In genomic region chr19:53394956-53395355, GRCm38 (mm10) we compare ENCODE assay signal across 29 mouse cellular contexts. TPM values are rescaled to one million over a fixed set of nuclear protein-coding genes. Genes with fewer than 3 reads are reported as not detected.
"Had no signal": no experiment of that assay in that cellular context is flagged by ENCODE, and none has a peak within 500 bp of the region (broad histone marks: within the 10 kb centered on the region; RNA-seq: fewer than 3 reads in every experiment).

No protein-coding gene starts in this region.

RNA-seq across cellular contexts. Expression of gene Gm10197, which starts 23.4 kb away (rescaled TPM):
- total RNA-seq: gastrocnemius, adult 2 months; gastrocnemius, postnatal 10 days; gastrocnemius, postnatal 25 days; gastrocnemius, postnatal 4 days; granulocyte monocyte progenitor cell, adult 5-6 weeks; heart, adult 2 months; heart, postnatal 10 days; heart, postnatal 25 days; heart, postnatal 4 days; layer of hippocampus, adult 2 months; layer of hippocampus, postnatal 10 days; layer of hippocampus, postnatal 25 days; left cerebral cortex, adult 2 months; left cerebral cortex, postnatal 14 days; left cerebral cortex, postnatal 36 days had no signal
- polyA plus RNA-seq: heart, adult 2 months; heart, embryonic 12.5 days; heart, embryonic 14.5 days; hindbrain, embryonic 10.5 days; hindbrain, embryonic 12.5 days; hindbrain, embryonic 14.5 days; hindbrain, embryonic 16.5 days; inflammation-experienced regulatory T-cells, adult 6 months; intestine, postnatal 0 days; kidney, embryonic 16.5 days; limb, embryonic 12.5 days; limb, embryonic 14.5 days; liver, embryonic 11.5 days; liver, embryonic 13.5 days; liver, embryonic 16.5 days had no signal
